Mouse (Mus musculus) liver, embryonic 14.5 days (tissue): Measurements from ENCODE around the gene Cdc5l.

Experiments used
- CTCF ChIP-seq: IDR thresholded peaks from 2 replicates; pipeline ENCODE4 v1.5.1; 2016; ENCODE audit warnings: antibody characterized with exemption, low read depth, control low read depth
- EP300 ChIP-seq: IDR thresholded peaks from 2 replicates; pipeline ENCODE4 v1.6.1; 2016; ENCODE audit warnings: antibody characterized with exemption, low read depth

DNA sequence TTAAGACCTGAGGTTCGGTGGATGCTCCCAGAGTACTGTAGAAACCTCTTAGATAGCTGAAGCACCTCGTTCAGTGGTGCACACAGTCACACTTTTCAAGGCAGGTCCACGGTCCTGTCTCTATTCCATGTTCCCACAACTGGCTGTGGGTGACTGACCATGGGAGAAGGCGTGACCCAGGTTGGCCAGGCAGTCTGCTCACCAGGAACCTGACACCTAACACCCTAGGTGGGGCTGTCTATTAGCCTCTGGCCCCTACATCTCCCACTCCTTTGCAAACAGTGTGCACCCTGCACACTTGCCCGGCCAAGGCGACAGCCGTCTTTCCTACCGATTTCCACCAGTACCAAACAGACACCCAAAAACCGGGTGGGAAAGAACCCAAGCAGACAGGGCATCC lies 77.1 kb downstream of the Cdc5l start:
- TF ChIP-seq EP300: no peak
- TF ChIP-seq CTCF: no peak
